In genomic region chr6:52778523-52778922, GRCm38 (mm10) we compare ENCODE assay signal across 27 mouse cellular contexts.
"Had no signal": no experiment of that assay in that cellular context is flagged by ENCODE, and none has a peak within 500 bp of the region (broad histone marks: within the 10 kb centered on the region; RNA-seq: fewer than 3 reads in every experiment).

No protein-coding gene starts in this region.

- H3K27ac ChIP-seq: gastrocnemius, adult 2 months; hindbrain, embryonic 13.5 days; hindbrain, embryonic 15.5 days; hindbrain, postnatal 0 days; intestine, embryonic 15.5 days; kidney, embryonic 15.5 days; kidney, postnatal 0 days; limb, embryonic 15.5 days; liver, embryonic 13.5 days; liver, embryonic 15.5 days had no signal

- DNase-seq: gastrocnemius, adult 2 months; gastrocnemius, postnatal 10 days; gastrocnemius, postnatal 25 days; heart, adult 18-20 months; heart, postnatal 10 days; heart, postnatal 36 days; kidney, adult 18-20 months; kidney, adult 8-10 months; kidney, postnatal 25 days; layer of hippocampus, adult 9-11 months; layer of hippocampus, postnatal 36 days; left cerebral cortex, postnatal 4 days; liver, embryonic 13.5 days; liver, postnatal 0 days had no signal

- ATAC-seq: forebrain, embryonic 16.5 days; hindbrain, postnatal 0 days; inflammation-experienced regulatory T-cells, adult 6 months; intestine, embryonic 15.5 days; intestine, postnatal 0 days; liver, postnatal 0 days had no signal

- H3K4me2 ChIP-seq: heart, embryonic 12.5 days; hindbrain, embryonic 13.5 days; hindbrain, embryonic 15.5 days; intestine, embryonic 15.5 days; kidney, embryonic 15.5 days; limb, embryonic 15.5 days; liver, embryonic 11.5 days; liver, embryonic 13.5 days; liver, embryonic 15.5 days had no signal

- H3K4me3 ChIP-seq: gastrocnemius, adult 2 months; heart, embryonic 12.5 days; hindbrain, embryonic 13.5 days; hindbrain, embryonic 15.5 days; intestine, embryonic 15.5 days; kidney, embryonic 15.5 days; limb, embryonic 15.5 days; liver, embryonic 13.5 days; liver, embryonic 15.5 days had no signal

- H3K9me3 ChIP-seq: heart, embryonic 12.5 days; hindbrain, embryonic 13.5 days; hindbrain, embryonic 15.5 days; intestine, embryonic 15.5 days; kidney, embryonic 15.5 days; limb, embryonic 15.5 days; liver, embryonic 13.5 days; liver, embryonic 15.5 days had no signal

- H3K27me3 ChIP-seq: heart, embryonic 12.5 days; hindbrain, embryonic 13.5 days; hindbrain, embryonic 15.5 days; intestine, embryonic 15.5 days; kidney, embryonic 15.5 days; limb, embryonic 15.5 days; liver, embryonic 13.5 days; liver, embryonic 15.5 days had no signal

- H3K36me3 ChIP-seq: heart, embryonic 12.5 days; intestine, embryonic 15.5 days; kidney, embryonic 15.5 days; liver, embryonic 13.5 days; liver, embryonic 15.5 days had no signal

- H3K4me1 ChIP-seq: intestine, embryonic 15.5 days; kidney, embryonic 15.5 days; liver, embryonic 13.5 days; liver, embryonic 15.5 days had no signal

- H3K9ac ChIP-seq: heart, embryonic 12.5 days; hindbrain, embryonic 13.5 days; hindbrain, embryonic 15.5 days; intestine, embryonic 15.5 days; kidney, embryonic 15.5 days; limb, embryonic 15.5 days; liver, embryonic 13.5 days; liver, embryonic 15.5 days; liver, postnatal 0 days had no signal
